Mouse (Mus musculus): ENCODE results near the gene Rfc2. TPM values are rescaled to one million over a fixed set of nuclear protein-coding genes. Genes with fewer than 3 reads are reported as not detected.

Gene Rfc2
- polyA plus RNA-seq, 1 experiment: 29.7 TPM

DNA sequence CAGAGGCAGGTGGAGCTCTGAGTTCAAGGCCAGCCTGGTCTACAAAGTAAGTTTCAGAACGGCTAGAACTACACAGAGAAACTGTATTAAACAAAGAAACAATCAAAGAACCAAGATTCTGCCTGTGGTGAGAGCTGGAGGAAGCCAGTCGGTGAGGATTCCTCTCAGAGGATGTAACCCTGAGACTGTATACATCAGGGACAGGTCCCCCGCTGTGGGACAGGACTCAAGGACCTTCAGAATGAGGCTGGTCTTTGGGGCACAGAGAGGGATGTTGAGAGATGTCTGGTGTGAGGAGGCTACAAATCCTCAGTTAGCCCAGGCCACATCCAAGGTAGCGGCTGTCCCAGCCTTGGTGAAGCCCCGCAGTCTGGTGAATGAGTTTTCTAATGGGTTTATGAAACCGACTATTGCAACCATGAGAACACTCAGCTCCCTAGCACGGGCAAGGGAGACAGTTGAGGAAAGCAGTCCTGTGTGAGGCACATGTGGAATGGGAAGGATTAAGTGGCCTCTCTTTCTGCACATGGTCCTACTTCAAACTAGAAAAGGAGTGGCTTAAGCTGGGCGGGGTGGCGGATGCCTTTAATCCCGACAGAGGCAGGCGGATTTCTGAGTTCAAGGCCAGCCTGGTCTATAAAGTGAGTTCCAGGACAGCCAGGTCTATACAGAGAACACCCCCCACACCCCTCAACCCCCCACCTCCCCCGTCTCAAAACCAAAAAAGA lies 28.9 kb downstream of the Rfc2 start:
- H3K4me3 ChIP-seq (ENCODE audit: insufficient read depth, low read depth, low read length): no peak overlapping the region
- no peak overlapping the region for H3K27ac ChIP-seq (replicated peaks; ENCODE audit: low read depth, low read length)
- no peaks in the 10 kb centered on the region for H3K4me1 ChIP-seq (ENCODE audit: control insufficient read depth, insufficient read depth, insufficient read length, low read length)

DNA sequence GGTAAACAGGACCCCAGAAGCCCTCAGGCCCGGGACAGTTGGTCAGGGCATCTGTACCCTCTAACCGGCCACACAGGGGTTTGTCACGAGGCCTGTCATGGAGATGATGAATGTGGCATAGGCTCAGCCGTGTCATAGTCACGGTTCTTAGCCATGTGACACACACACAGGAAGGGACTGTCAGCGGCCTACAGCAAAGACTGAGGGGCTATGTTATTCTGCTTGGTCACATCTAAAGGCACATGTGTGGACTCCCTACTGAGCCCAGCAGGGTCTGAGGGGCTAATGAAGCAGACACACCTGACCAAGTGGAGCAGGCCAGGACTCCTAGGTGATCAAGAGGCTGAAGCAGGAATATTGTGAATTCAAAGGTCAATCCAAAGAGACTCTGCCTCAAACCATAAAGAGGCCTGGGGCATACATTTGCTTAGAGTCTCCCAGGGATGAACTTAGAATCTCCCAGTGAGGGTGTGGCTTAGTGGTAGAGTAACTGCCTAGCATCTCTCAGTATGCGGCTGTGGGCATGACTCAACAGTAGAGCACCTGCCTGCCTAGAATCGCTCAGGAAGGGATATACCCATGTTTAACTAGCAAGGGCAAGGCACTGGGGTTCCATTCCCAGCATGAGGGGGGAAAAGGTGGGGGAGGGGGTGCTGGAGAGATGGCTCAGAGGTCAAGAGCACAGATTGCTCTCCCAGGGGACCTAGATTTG lies 30.8 kb downstream of the Rfc2 start:
- H3K4me3 ChIP-seq (ENCODE audit: insufficient read depth, low read depth, low read length): no peak overlapping the region
- H3K27ac ChIP-seq (replicated peaks; ENCODE audit: low read depth, low read length): no peak overlapping the region
- no peaks in the 10 kb centered on the region for H3K4me1 ChIP-seq (ENCODE audit: control insufficient read depth, insufficient read depth, insufficient read length, low read length)

DNA sequence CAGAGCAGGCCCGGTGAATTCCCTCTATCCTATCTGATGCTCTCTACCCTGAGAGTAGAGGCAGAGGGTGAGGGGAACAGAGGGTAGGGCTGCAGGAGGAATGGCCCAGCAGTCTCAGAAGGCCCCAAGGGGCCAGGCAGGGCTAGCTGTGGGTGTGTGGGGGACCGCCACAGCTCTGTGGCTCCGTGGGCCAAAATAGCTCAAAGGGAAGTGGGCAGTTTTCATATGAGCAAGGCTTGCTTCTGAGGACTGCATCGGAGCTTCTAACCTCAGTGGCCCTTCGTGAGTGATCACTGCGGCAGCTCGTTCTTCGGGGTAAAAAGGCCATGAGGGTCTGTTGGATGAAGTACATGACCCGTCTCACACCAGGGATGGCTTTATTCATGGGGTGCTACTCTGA lies 32.6 kb downstream of the Rfc2 start:
- peak overlapping the region; percentile 33; the same call in 1 of the 2 replicates for H3K4me3 ChIP-seq (ENCODE audit: insufficient read depth, low read depth, low read length)
- peak overlapping the region; percentile 61 for H3K27ac ChIP-seq (replicated peaks; ENCODE audit: low read depth, low read length)
- H3K4me1 ChIP-seq (ENCODE audit: control insufficient read depth, insufficient read depth, insufficient read length, low read length): no peaks in the 10 kb centered on the region

DNA sequence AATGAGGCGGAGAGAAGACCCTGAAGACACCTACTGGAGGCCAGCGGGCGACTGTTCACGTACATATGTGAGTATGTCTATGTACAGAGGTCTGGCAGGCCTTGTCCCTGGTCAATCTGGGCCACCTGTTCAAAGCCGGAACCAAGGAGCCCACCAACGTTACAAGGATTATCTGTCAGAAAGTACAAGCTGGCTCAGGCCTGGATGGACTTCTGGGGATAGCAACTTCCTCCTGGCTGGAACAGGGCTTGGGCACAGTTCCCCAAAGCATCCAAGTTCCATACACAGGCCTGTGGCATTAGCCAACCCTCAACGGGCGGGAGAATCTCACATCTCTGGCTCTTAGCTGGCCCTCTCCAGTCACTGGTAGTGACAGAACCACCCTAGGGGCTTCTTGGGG lies 33.1 kb downstream of the Rfc2 start:
- H3K4me3 ChIP-seq (ENCODE audit: insufficient read depth, low read depth, low read length): peak overlapping the region; percentile 33
- H3K4me1 ChIP-seq (ENCODE audit: control insufficient read depth, insufficient read depth, insufficient read length, low read length): no peaks in the 10 kb centered on the region
- H3K27ac ChIP-seq (replicated peaks; ENCODE audit: low read depth, low read length): peak overlapping the region; percentile 61

DNA sequence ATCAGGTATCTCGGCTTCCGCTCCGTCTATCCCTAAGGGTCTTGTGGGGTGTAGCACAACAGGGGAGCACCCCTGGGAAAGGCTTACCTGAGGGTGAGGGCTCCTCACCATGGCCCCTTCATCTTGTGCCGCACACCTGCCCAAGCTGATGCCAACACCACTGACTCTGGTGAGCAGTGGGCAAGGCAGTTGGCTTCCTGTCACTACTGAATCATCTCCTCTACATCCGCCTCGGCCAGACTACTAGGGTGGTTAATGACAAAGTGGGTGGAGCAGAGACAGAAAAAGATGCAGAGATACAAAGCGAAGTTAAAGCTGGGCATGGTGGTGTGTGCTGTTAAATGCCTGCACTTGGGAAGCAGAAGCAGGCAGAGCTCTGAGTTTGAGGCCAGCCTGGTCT lies 33.6 kb downstream of the Rfc2 start, which contains the start of gene Lat2:
Gene Lat2 (minus strand): TSS at position 224 of the 400 bp plus-strand sequence.
- peak within 1 kb of the TSS; percentile 61 for H3K27ac ChIP-seq (replicated peaks; ENCODE audit: low read depth, low read length)
- peak within 1 kb of the TSS; percentile 33 for H3K4me3 ChIP-seq (ENCODE audit: insufficient read depth, low read depth, low read length)
- H3K4me1 ChIP-seq (ENCODE audit: control insufficient read depth, insufficient read depth, insufficient read length, low read length): no peaks in the 10 kb centered on the region

DNA sequence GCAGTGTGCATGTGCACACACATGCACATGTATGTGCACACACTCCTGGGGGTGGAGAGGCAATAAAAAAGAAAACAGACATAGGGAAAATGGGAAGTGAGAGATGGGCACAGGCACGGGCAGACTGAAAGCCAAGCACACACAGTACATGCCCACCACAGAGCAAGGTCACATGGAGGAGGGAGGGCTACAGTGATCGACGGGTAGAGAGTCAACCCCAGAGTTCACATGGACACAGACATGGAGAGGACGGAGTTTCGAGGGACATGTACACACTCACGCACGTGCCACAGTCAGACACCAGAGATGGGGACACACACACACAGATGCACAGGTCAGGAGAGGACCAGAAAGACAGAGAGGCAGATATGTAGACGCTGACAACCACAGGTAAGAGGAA lies 34.2 kb downstream of the Rfc2 start:
- Histone ChIP-seq H3K4me3 (ENCODE audit: insufficient read depth, low read depth, low read length) (no peak overlapping the region), H3K27ac (replicated peaks; ENCODE audit: low read depth, low read length) (0 out of 2 replicates have a peak overlapping the region, but pooled peaks have one; percentile 1), H3K4me1 (ENCODE audit: control insufficient read depth, insufficient read depth, insufficient read length, low read length) (no peaks in the 10 kb centered on the region)

DNA sequence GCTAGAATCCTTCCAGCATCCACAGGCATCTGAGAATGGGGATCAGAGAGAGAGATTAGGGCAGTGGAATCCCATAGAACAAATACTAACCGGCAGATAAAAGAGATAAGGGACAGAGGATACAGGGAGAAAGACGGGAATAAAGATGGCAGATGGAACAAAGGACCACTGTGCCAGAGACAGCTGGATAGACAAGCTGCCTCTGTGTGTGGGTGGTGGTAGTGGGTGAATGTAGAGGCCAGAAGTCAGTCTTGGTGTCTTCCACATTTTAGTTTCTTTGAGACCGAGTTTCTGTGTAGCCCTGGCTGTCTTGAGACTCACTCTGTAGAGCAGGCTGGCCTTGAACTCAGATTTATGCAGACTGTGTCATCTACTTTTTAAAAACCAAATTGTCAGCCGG lies 34.6 kb downstream of the Rfc2 start:
- Histone ChIP-seq H3K27ac (replicated peaks; ENCODE audit: low read depth, low read length) (0 out of 2 replicates have a peak overlapping the region, but pooled peaks have one; percentile 1), H3K4me3 (ENCODE audit: insufficient read depth, low read depth, low read length) (no peak overlapping the region), H3K4me1 (ENCODE audit: control insufficient read depth, insufficient read depth, insufficient read length, low read length) (no peaks in the 10 kb centered on the region)

DNA sequence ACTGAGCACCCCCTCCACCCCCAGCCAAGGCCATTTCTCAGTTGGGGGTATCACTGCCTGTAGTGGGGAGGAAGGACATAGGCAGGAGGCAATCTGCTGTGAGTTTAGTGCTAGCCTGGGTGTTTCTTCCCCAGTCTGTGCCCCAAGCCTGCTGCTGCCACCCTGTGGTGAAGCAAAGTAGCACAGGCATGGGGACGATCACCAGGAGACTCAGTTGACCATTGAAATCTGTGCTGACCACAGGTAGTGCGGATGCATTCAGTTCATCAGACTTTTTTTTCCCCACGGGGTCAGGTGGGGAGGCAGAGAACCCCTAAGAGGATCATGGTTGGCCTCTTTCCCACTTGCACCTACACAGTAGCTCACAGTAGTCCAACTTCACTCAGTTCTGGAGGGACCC lies 35.9 kb downstream of the Rfc2 start:
- Histone ChIP-seq H3K27ac (replicated peaks; ENCODE audit: low read depth, low read length) (no peak overlapping the region), H3K4me1 (ENCODE audit: control insufficient read depth, insufficient read depth, insufficient read length, low read length) (no peaks in the 10 kb centered on the region), H3K4me3 (ENCODE audit: insufficient read depth, low read depth, low read length) (no peak overlapping the region)

DNA sequence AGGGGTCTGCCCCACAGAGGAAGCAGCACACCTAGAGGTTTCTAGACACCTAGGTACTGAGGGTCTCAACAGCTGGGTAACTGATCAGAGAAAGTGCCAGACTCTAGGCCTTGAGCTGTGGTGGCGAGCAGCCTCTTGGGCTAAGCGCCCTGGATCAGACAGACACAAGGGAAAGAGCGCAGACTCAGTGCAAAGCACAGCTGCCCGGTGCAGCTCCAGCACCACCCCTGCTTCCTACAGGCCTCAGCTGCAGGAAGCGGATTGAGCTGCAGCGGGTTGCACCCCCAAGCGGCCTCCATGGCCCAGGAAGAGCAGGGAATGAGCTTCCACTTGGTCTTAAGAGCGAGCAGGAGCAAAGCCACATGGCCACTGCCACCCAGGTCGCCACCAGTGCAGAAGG lies 39.3 kb downstream of the Rfc2 start:
- no peak overlapping the region for H3K27ac ChIP-seq (replicated peaks; ENCODE audit: low read depth, low read length)
- H3K4me1 ChIP-seq (ENCODE audit: control insufficient read depth, insufficient read depth, insufficient read length, low read length): no peaks in the 10 kb centered on the region
- H3K4me3 ChIP-seq (ENCODE audit: insufficient read depth, low read depth, low read length): no peak overlapping the region

- H3K4me1 ChIP-seq (ENCODE audit: control insufficient read depth, insufficient read depth, insufficient read length, low read length): no peaks in the 10 kb centered on the region
- H3K4me3 ChIP-seq (ENCODE audit: insufficient read depth, low read depth, low read length): no peak overlapping the region
- H3K27ac ChIP-seq (replicated peaks; ENCODE audit: low read depth, low read length): no peak overlapping the region
Observed at GRCm38 (mm10) chr5:134621099-134621640, 40.0 kb downstream of the Rfc2 start.

DNA sequence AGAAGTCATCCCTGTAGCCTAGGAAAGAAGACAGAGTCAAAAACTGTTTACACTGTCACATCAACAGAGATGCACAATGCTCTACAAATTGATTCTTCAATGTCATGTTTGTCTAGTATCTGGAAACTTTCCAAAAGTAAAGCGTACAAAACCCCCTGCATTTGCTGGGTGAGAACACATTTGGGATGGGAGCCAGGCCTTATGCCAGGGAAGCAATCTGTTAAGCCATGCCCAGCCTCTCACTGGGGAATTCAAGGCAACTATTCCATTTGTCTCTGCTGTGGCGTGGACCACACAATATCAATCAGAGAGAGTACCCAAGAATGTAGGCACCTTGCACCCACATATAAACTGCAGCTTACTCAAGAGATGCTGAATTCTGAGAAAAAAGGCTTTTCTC lies 40.9 kb downstream of the Rfc2 start:
- no peaks in the 10 kb centered on the region for H3K4me1 ChIP-seq (ENCODE audit: control insufficient read depth, insufficient read depth, insufficient read length, low read length)
- H3K4me3 ChIP-seq (ENCODE audit: insufficient read depth, low read depth, low read length): no peak overlapping the region
- no peak overlapping the region for H3K27ac ChIP-seq (replicated peaks; ENCODE audit: low read depth, low read length)

GRCm38 (mm10) chr5:134629508-134629907 lies 48.3 kb downstream of the Rfc2 start:
- Histone ChIP-seq H3K27ac (replicated peaks; ENCODE audit: low read depth, low read length) (no peak overlapping the region), H3K4me1 (ENCODE audit: control insufficient read depth, insufficient read depth, insufficient read length, low read length) (peaks cover 12% of the 10 kb centered on the region; the same call in 1 of the 2 replicates), H3K4me3 (ENCODE audit: insufficient read depth, low read depth, low read length) (no peak overlapping the region)

DNA sequence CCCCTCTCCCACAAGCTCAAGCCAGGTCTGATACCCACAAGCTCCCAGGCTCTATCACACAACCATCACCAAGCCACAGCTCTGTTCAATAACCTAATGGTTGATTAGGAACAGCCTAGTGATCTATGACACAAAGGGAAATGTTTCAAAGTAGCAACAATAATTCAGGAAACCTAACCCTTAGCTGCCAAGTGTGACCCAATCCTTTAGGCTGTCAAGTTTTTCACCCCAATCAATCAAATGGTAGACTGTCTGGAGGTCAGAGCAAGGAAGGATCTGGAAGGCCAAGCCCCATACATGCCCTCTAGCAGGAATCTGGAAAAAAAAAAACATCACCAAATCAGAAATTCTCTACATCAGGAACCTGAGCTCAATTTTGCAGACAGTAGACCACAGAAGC lies 49.7 kb downstream of the Rfc2 start:
- H3K27ac ChIP-seq (replicated peaks; ENCODE audit: low read depth, low read length): peak overlapping the region; percentile 85
- no peak overlapping the region for H3K4me3 ChIP-seq (ENCODE audit: insufficient read depth, low read depth, low read length)
- H3K4me1 ChIP-seq (ENCODE audit: control insufficient read depth, insufficient read depth, insufficient read length, low read length): peaks cover 12% of the 10 kb centered on the region; the same call in 1 of the 2 replicates

DNA sequence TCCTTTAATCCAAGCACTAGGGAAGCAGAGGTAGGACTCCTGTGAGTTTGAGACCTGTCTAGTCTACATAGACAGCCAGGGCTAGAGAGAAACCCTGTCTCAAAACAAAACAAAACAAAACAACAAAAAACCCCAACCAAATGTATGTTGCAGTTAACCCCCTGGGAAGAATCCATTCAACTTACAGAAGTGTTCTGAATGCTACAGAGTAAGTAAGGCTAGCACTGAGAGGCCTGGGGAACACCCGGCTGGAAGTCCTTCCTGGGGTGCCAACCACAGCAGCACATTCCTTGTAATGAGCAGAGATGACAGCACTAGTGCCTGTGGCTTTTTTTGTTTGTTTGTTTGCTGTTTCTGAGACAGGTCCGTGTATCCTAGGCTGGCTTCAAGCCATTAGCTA lies 51.7 kb downstream of the Rfc2 start:
- Histone ChIP-seq H3K4me3 (ENCODE audit: insufficient read depth, low read depth, low read length) (no peak overlapping the region), H3K27ac (replicated peaks; ENCODE audit: low read depth, low read length) (no peak overlapping the region), H3K4me1 (ENCODE audit: control insufficient read depth, insufficient read depth, insufficient read length, low read length) (peaks cover 19% of the 10 kb centered on the region)

GRCm38 (mm10) chr5:134637820-134638367 lies 56.7 kb downstream of the Rfc2 start:
- Histone ChIP-seq H3K4me3 (ENCODE audit: insufficient read depth, low read depth, low read length) (peak overlapping the region; percentile 94), H3K27ac (replicated peaks; ENCODE audit: low read depth, low read length) (peak overlapping the region; percentile 96), H3K4me1 (ENCODE audit: control insufficient read depth, insufficient read depth, insufficient read length, low read length) (peaks cover 11% of the 10 kb centered on the region)

Data from brown adipose tissue, adult 24 weeks (tissue).